ENCODE assay signal across 8 mouse cellular contexts in genomic region chr19:7144458-7144857, GRCm38 (mm10). TPM values are rescaled to one million over a fixed set of nuclear protein-coding genes. Genes with fewer than 3 reads are reported as not detected.
DNase-seq lines count a peak whose midpoint lies in the region; ATAC-seq and TF ChIP-seq lines count a peak whose summit lies in the region.

No protein-coding gene starts in this region.

- H3K4me2 ChIP-seq in forebrain, embryonic 14.5 days (ENCODE audit: low read length): no peak overlapping the region
- no peak overlapping the region for H3K4me2 ChIP-seq in midbrain, postnatal 0 days (ENCODE audit: low read depth, low read length, poor library complexity, severe bottlenecking)
- peak overlapping the region; percentile 70 for H3K4me2 ChIP-seq in liver, embryonic 15.5 days

- H3K36me3 ChIP-seq in forebrain, embryonic 10.5 days (replicated peaks): no peaks in the 10 kb centered on the region
- H3K36me3 ChIP-seq in forebrain, embryonic 14.5 days (ENCODE audit: control insufficient read depth, insufficient read depth, low read length): no peaks in the 10 kb centered on the region
- no peaks in the 10 kb centered on the region for H3K36me3 ChIP-seq in midbrain, embryonic 10.5 days
- H3K36me3 ChIP-seq in midbrain, postnatal 0 days (ENCODE audit: insufficient read depth, low read length): no peaks in the 10 kb centered on the region
- H3K36me3 ChIP-seq in liver, embryonic 15.5 days (replicated peaks): no peaks in the 10 kb centered on the region

- TF ChIP-seq CTCF in midbrain, postnatal 0 days (IDR thresholded peaks at IDR 0.05): no peak
- TF ChIP-seq CTCF in layer of hippocampus, adult 2 months (conservative IDR thresholded peaks at IDR 0.05): no peak

- H3K27me3 ChIP-seq in forebrain, embryonic 10.5 days (ENCODE audit: poor library complexity, severe bottlenecking): peaks cover 99% of the 10 kb centered on the region
- H3K27me3 ChIP-seq in forebrain, embryonic 14.5 days (replicated peaks; ENCODE audit: control insufficient read depth, insufficient read depth, low read length): no peaks in the 10 kb centered on the region
- H3K27me3 ChIP-seq in midbrain, embryonic 10.5 days (ENCODE audit: low read depth, poor library complexity, severe bottlenecking): peaks cover 97% of the 10 kb centered on the region
- no peaks in the 10 kb centered on the region for H3K27me3 ChIP-seq in midbrain, postnatal 0 days (ENCODE audit: insufficient read depth, low read length)
- peaks cover 86% of the 10 kb centered on the region for H3K27me3 ChIP-seq in liver, embryonic 15.5 days

- peak overlapping the region; percentile 50 for H3K4me3 ChIP-seq in forebrain, embryonic 10.5 days
- H3K4me3 ChIP-seq in forebrain, embryonic 14.5 days (ENCODE audit: low read depth, low read length): no peak overlapping the region
- H3K4me3 ChIP-seq in midbrain, embryonic 10.5 days: peak overlapping the region; percentile 51; the same call in 1 of the 2 replicates
- no peak overlapping the region for H3K4me3 ChIP-seq in midbrain, postnatal 0 days (ENCODE audit: low read depth, low read length)
- peak overlapping the region; percentile 36; the same call in 1 of the 2 replicates for H3K4me3 ChIP-seq in liver, embryonic 15.5 days (replicated peaks)
- H3K4me3 ChIP-seq in layer of hippocampus, adult 2 months: no peak overlapping the region

- H3K4me1 ChIP-seq in forebrain, embryonic 10.5 days: peaks cover 86% of the 10 kb centered on the region
- H3K4me1 ChIP-seq in forebrain, embryonic 14.5 days (ENCODE audit: control insufficient read depth, insufficient read depth, low read length): peaks cover 64% of the 10 kb centered on the region
- peaks cover 80% of the 10 kb centered on the region for H3K4me1 ChIP-seq in midbrain, embryonic 10.5 days
- peaks cover 17% of the 10 kb centered on the region for H3K4me1 ChIP-seq in midbrain, postnatal 0 days (ENCODE audit: insufficient read depth, low read length)
- H3K4me1 ChIP-seq in liver, embryonic 15.5 days (replicated peaks): peaks cover 12% of the 10 kb centered on the region

- DNase-seq in forebrain, embryonic 10.5 days (ENCODE audit: extremely low spot score, low spot score): no peak
- DNase-seq in forebrain, embryonic 14.5 days (ENCODE audit: low spot score): no peak
- DNase-seq in midbrain, embryonic 10.5 days (ENCODE audit: low spot score): no peak
- no peak for DNase-seq in midbrain, postnatal 0 days (ENCODE audit: low spot score)
- DNase-seq in layer of hippocampus, adult 2 months (ENCODE audit: low spot score in 2 of 2): no peak
- no peak for DNase-seq in gastrocnemius, postnatal 4 days (ENCODE audit: low spot score in 2 of 2)
- no peak for DNase-seq in thymus, postnatal 4 days

- no peaks in the 10 kb centered on the region for H3K9me3 ChIP-seq in forebrain, embryonic 10.5 days
- H3K9me3 ChIP-seq in forebrain, embryonic 14.5 days (replicated peaks; ENCODE audit: control insufficient read depth, low read length): no peaks in the 10 kb centered on the region
- H3K9me3 ChIP-seq in midbrain, embryonic 10.5 days (replicated peaks): no peaks in the 10 kb centered on the region
- H3K9me3 ChIP-seq in midbrain, postnatal 0 days (ENCODE audit: low read length): no peaks in the 10 kb centered on the region
- H3K9me3 ChIP-seq in liver, embryonic 15.5 days (replicated peaks): no peaks in the 10 kb centered on the region

- 85% methylated on average over 3 of the region's 3 CpGs for WGBS in forebrain, embryonic 10.5 days
- 74% methylated on average over 3 of the region's 3 CpGs for WGBS in forebrain, embryonic 14.5 days
- 78% methylated on average over 3 of the region's 3 CpGs for WGBS in midbrain, embryonic 10.5 days
- 78% methylated on average over 3 of the region's 3 CpGs for WGBS in midbrain, postnatal 0 days
- WGBS in liver, embryonic 15.5 days (ENCODE audit: insufficient replicate concordance): 59% methylated on average over 3 of the region's 3 CpGs

- no peak for ATAC-seq in forebrain, embryonic 14.5 days
- ATAC-seq in midbrain, postnatal 0 days (ENCODE audit: low FRiP score): no peak
- ATAC-seq in liver, embryonic 15.5 days (ENCODE audit: insufficient read depth): no peak

- no peak overlapping the region for H3K27ac ChIP-seq in forebrain, embryonic 10.5 days
- H3K27ac ChIP-seq in forebrain, embryonic 14.5 days (ENCODE audit: low read depth, low read length): no peak overlapping the region
- no peak overlapping the region for H3K27ac ChIP-seq in midbrain, embryonic 10.5 days (replicated peaks)
- H3K27ac ChIP-seq in midbrain, postnatal 0 days (ENCODE audit: low read depth, low read length): no peak overlapping the region
- H3K27ac ChIP-seq in liver, embryonic 15.5 days (replicated peaks): no peak overlapping the region
- no peak overlapping the region for H3K27ac ChIP-seq in layer of hippocampus, adult 2 months

- H3K9ac ChIP-seq in forebrain, embryonic 14.5 days (ENCODE audit: low read length): no peak overlapping the region
- H3K9ac ChIP-seq in midbrain, postnatal 0 days (replicated peaks; ENCODE audit: low read length, poor library complexity, severe bottlenecking): no peak overlapping the region
- no peak overlapping the region for H3K9ac ChIP-seq in liver, embryonic 15.5 days

RNA-seq across cellular contexts. Expression of gene Flrt1, which starts 38.9 kb away (rescaled TPM):
- polyA plus RNA-seq in forebrain, embryonic 10.5 days (2016; fragmentation: Nextera tagmentation; extraction: Ambion mirVana): 4.0 and 4.8 TPM in 2 replicates
- 9.5 and 12.2 TPM in 2 replicates for polyA plus RNA-seq in forebrain, embryonic 14.5 days (2014; fragmentation: Nextera tagmentation; extraction: Ambion mirVana)
- polyA plus RNA-seq in midbrain, embryonic 10.5 days (2016; fragmentation: Nextera tagmentation; extraction: Ambion mirVana): 6.0 and 7.5 TPM in 2 replicates
- total RNA-seq in midbrain, postnatal 0 days (2014; rRNA removed): 9.9 and 11.4 TPM in 2 replicates
- polyA plus RNA-seq in midbrain, postnatal 0 days (2015; fragmentation: Nextera tagmentation; extraction: Ambion mirVana): 9.8 and 11.9 TPM in 2 replicates
- 0.17 TPM in 2 replicates for polyA plus RNA-seq in liver, embryonic 15.5 days (2015; fragmentation: Nextera tagmentation; extraction: Ambion mirVana)
- total RNA-seq in layer of hippocampus, adult 2 months (2021): 10 to 100 TPM; 17.9 to 19.5 TPM
- 1 to 10 TPM in 1 of 2 experiments, under 1 TPM in 1; 0.91 to 1.4 TPM for total RNA-seq in gastrocnemius, postnatal 4 days (2021)

Comparison
In these comparisons a context has a peak if more than half of its experiments do, and no peak if none do; other contexts are left out.
1. H3K4me3 ChIP-seq: peak in forebrain, embryonic 10.5 days (single experiment), midbrain, embryonic 10.5 days (single experiment) and liver, embryonic 15.5 days (single experiment); none in forebrain, embryonic 14.5 days (single experiment), midbrain, postnatal 0 days (single experiment) and layer of hippocampus, adult 2 months (single experiment).